Mouse (Mus musculus) regulatory T cell (primary cell): ENCODE data around the gene Foxf2.

Source experiments
- in situ Hi-C: fragments of 300-600 bp; cut with MboI, MseI; formaldehyde crosslinking; loops from one replicate; pipeline ENCODE4 v1.15.1; 2025; ENCODE audit warnings: high pct_unique_total_duplicates

The Foxf2 gene

GRCm38 (mm10) chr13:31624966-31625332 is 667 bp upstream of the Foxf2 start:
- in situ Hi-C loops = no loop called here

- in situ Hi-C loops = no loop called here
These were observed 676 bp downstream of the Foxf2 start for GRCm38 (mm10) chr13:31626183-31626801.

GRCm38 (mm10) chr13:31626991-31627625 is 1.5 kb downstream of the Foxf2 start:
- in situ Hi-C loops = no loop called here

DNA sequence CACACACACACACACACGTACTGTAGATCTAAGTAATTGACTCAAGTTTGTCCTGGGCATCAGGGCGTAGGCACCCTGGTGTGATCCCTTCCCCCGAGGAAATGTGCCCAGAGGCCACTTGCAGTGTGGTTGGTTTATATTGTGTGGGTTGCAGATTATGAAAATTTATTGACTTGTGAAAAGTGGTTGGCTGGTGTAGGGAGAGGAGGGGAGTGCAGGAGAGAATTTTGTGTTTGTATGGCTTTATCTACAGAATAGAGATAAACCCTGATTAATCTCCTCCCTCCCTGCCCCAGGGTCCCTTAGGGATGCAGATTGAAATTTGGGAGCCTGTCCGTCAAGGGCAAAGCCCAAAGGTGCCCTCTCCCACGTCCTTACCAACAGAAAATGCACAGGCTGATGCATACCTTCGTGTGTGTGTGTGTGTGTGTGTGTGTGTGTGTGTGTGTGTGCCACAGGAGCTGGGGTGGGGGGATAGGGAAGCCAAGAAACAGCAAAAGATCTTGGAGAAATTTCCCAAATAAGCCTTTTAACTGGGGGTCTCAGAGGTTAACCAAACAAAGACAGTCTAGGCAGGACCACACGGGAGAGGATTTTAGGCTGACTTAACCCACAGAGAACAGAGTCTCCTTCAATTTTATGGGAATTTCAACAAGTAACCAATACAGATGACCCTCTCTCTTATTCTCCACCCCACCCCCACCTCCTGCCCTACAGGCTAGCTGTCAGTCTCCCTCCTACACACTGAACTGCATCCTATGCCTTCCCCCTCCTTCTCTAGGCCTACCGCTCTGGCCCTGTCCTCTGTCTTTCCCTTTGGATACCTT is 2.5 kb downstream of the Foxf2 start:
- in situ Hi-C loops = no loop called here

DNA sequence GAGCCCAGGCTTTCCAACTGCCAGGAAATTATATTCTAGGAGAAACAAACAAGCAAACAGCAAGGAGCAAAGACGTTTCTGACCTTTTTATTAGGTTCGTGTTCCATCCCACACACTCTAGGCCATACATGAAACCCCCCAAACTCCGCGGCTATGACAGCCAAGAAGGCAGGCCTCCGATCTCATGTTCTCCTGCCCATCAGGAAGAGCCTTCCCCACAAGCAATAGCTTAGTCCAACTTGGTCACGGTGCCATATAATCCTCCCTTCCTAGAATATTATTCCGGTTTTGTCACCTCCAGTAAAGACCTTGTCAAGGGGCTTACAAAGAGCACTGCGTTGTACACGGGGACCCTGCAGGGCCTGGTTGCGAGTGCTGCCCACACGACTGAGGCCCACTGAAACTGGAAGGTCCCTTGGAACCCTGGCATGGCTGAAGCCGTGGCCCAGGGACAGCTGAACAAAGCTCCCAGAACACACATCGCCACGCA is 3.1 kb downstream of the Foxf2 start:
- in situ Hi-C loops = no loop called here

DNA sequence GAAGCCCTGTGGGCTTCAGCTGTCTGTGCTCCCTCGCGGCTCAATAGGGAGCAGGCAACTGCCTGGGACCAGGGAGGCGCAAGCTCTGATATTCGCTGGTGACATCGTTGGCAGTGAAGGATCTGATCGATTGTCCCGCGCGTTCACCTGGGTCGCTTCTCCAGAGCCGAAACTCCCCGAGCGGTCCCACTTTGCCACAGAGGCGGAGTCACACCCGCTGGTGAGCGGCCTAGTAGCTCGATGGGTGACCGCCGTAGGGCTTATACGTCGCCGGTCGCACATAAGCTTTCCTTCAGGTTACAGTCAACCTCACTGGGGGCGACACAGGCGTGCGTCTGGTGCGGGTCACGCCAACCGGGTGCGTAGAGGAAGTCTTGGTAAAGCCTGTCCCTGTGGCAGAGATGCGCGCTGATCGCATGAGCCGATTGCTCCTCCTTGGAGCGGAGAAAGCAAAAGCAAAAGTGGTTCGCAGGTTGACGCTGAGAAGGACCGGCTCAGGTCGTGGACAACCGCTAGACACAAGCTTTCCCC is 3.8 kb downstream of the Foxf2 start:
- in situ Hi-C loops = no loop called here

DNA sequence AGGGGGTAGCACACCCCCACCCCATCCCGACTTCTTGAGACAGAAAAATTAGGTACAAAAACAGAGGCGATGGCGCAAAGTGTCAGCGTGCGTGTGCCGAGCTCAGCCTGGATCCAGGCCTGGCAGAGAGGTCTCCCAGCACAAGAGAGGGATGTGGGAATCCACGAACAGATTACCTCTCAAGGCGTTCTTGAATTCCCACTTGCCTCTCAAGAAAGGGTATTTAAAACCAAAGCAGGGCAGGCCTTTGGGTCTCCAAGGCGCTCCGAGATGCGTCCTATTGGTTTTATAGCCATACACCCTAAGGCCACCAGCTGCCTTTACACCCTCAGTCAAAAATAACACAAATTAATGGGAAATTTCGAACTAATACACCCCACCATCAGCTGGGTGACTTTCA is 4.4 kb downstream of the Foxf2 start:
- in situ Hi-C loops = loop anchor here (10.0 kb wide), 2 partner anchors 335 to 835 kb away; no protein-coding TSS in a partner anchor

DNA sequence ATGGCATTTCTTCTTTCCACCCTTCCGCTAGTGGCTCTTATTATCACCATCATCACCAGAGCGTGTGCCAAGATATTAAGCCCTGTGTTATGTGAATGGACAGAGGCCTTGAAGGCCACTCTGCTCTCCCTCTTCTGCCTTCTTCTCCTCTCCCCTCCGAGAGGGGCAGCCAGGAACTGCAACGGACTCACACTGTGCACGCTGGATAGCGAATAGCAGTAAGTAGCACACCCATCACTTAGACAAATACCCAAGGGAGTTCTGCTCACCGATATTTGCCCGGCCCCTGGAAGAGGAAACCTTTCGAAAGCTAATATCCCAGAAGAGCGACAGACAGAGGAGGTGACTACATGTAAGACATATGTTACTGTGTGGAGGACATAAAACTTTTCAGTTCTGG is 4.9 kb downstream of the Foxf2 start:
- in situ Hi-C loops = loop anchor here (10.0 kb wide), 2 partner anchors 336 to 836 kb away; no protein-coding TSS in a partner anchor

DNA sequence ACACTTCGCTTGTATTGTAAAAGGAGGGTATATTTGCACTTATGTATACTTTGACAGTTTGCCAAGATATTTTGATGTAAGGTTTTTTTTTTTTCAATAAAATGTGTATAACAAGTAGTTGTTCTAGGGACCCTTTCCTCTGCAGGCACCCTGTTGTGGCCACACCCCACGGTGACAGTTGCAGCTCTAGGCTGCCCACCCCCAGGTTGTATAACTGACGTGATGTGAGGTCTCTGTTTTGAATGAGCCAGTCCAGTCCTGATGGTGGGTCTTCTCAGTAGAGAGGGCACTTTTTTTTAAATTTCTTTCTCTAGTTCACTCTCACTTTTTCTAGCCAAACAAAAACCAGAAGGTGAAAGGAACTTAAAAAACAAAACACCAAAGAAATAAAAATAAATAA is 5.7 kb downstream of the Foxf2 start:
- in situ Hi-C loops = loop anchor here (10.0 kb wide), 2 partner anchors 336 to 836 kb away; no protein-coding TSS in a partner anchor

GRCm38 (mm10) chr13:31632450-31632849 is 6.8 kb downstream of the Foxf2 start:
- in situ Hi-C loops = loop anchor here (10.0 kb wide), 2 partner anchors 338 to 838 kb away; no protein-coding TSS in a partner anchor

DNA sequence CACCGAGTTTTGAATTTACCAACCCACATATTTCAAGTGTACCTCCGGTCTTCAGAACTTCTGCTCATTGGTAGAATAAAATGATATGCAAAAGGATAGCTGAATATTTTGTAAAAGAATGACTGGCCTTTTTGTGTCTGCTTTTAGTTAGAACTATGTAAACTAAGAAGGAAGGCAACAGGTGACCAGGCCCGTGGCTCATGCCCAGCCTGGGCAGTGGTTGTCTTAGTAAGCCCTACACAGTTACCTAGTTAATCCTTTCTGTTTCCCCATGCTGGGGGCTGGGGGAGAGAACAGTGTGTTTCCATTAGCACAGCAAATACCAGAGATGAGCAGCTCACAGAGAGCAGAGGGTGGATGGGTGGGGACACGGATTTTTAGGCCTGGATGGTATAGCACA is 7.6 kb downstream of the Foxf2 start:
- in situ Hi-C loops = loop anchor here (10.0 kb wide), 2 partner anchors 338 to 838 kb away; no protein-coding TSS in a partner anchor

- in situ Hi-C loops = loop anchor here (10.0 kb wide), 2 partner anchors 341 to 841 kb away; no protein-coding TSS in a partner anchor
These were observed 9.9 kb downstream of the Foxf2 start for GRCm38 (mm10) chr13:31635546-31635945.

DNA sequence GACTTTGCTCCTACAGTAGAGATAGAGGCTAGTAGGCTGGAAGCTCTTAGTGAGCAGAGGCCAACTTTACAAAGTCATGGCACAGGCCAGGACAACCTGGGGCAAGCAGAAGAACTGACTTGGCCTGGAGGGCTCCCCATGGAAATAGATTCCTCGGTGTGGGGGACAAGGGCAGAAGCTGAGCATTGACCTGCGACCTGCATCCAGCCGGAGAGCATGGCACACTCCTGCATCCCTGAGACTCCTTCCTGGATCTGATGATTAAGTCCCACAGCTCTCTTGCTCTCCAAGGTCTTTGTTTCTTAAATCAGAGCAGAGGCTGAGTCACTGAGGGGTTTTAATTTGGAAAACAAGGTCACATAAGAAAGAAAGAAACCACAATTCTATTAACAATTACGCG is 15.9 kb downstream of the Foxf2 start:
- in situ Hi-C loops = loop anchor here (5.0 kb wide), 1 partner anchor 51 kb away; no protein-coding TSS in a partner anchor

- in situ Hi-C loops = no loop called here
These were observed 26.6 kb downstream of the Foxf2 start for GRCm38 (mm10) chr13:31652131-31652745.

DNA sequence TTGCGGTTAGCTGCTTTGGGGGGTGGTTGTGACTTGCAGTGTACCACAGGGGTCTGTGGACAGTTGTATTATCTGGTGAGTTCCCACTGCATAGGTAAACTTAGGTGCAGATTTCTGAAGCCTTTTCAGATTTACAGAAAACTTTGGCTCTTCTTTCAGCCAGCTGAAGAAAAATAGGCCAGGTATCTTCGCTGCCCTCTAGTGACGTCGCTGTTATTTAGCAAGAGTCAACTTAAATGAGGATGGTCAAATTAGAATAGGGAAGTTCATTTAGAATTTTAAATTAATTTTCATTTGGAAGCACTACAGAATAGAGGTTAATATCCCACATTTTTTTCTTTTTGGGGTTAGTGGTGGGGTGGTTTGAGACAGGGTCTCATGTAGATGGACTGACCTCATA is 30.6 kb downstream of the Foxf2 start:
- in situ Hi-C loops = no loop called here

DNA sequence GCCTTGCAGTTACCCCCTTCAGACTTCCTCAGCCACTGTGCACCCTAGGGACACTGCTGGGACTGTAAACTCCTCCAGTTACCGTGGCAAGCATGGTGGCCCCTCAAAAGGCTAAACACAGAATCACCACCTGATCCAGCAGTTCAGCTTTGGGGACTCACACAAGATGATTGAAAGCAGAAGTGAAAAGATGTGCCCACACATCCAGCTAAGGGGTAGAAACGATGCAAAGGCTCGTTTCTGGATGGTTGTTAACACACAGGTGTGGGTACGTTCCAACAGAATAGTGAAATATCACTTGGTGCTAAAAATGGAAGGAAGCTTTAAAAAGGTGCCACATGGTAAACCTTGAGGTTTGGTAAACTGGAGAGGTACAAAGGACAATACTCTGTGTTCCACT is 32.6 kb downstream of the Foxf2 start:
- in situ Hi-C loops = no loop called here

DNA sequence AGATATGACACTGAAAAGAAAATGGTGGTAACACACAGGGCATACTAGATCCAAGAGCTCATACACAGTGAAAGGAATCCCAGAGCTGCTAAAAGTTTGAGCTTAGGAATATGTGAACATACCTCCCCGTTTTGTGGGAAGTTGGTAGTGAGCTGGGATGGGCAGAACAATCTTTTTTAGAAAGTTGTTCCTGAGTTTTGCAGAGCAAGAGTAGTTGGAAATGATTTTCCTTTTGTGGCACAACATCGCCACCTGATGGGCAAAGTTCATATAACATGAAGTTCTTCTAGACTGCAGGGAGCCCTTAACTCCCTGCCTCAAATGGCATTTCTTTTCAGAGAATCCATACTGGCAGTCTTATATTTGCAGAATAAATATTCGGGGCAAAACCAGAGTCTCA is 33.3 kb downstream of the Foxf2 start:
- in situ Hi-C loops = no loop called here

- in situ Hi-C loops = no loop called here
These were observed 35.6 kb downstream of the Foxf2 start for GRCm38 (mm10) chr13:31661211-31661610.

GRCm38 (mm10) chr13:31665376-31665775 is 39.8 kb downstream of the Foxf2 start:
- in situ Hi-C loops = no loop called here

- in situ Hi-C loops = no loop called here
These were observed 42.4 kb downstream of the Foxf2 start for GRCm38 (mm10) chr13:31667919-31668524.

DNA sequence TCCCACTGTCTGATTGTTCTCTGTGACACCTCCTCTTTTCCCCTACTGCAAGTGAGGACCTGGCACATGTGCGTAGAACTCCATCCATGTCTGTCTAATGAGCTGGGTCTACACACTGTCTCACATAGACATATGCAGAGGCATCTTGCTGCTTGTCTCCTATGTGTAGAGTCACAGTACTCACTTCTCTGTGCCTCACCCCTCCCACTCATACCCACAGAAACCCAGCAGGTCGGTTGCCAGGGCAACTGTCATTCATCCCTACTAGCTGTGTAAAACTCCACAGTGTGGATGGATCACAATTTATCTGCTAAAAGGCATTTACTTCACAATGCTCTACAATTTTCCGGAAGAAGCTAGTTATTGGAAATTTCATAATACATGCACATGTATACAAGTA is 46.5 kb downstream of the Foxf2 start:
- in situ Hi-C loops = no loop called here
